Mouse (Mus musculus) midbrain, embryonic 13.5 days (tissue): ENCODE results near the gene Ccdc194. TPM values are rescaled to one million over a fixed set of nuclear protein-coding genes. Genes with fewer than 3 reads are reported as not detected.

Source experiments
- ATAC-seq: fragments of 200-750 bp; cut with Nextera tagmentation; 2 replicates; pipeline ENCODE4 v1.8.0; 2017; ENCODE audit warnings: mild to moderate bottlenecking, moderate TSS enrichment, moderate library complexity
- H3K27ac ChIP-seq: fragments of 300-500 bp; sonication (generic); 2 replicates; pipeline ENCODE4 v1.5.1; 2015; ENCODE audit warnings: inconsistent platforms, mild to moderate bottlenecking, moderate library complexity
- H3K27me3 ChIP-seq: fragments of 300-500 bp; sonication (generic); 2 replicates; pipeline ENCODE4 v1.6.1; 2015; ENCODE audit warnings: mild to moderate bottlenecking, inconsistent platforms
- H3K36me3 ChIP-seq: fragments of 300-500 bp; sonication (generic); 2 replicates; pipeline ENCODE4 v1.6.1; 2015; ENCODE audit warnings: mild to moderate bottlenecking, inconsistent platforms
- H3K4me1 ChIP-seq: fragments of 300-500 bp; sonication (generic); replicated peaks from 2 replicates; pipeline ENCODE4 v1.6.1; 2015; ENCODE audit warnings: inconsistent platforms
- H3K4me2 ChIP-seq: fragments of 300-500 bp; sonication (generic); replicated peaks from 2 replicates; pipeline ENCODE4 v1.6.1; 2015; ENCODE audit warnings: moderate library complexity, mild to moderate bottlenecking, inconsistent platforms
- H3K4me3 ChIP-seq: fragments of 300-500 bp; sonication (generic); replicated peaks from 2 replicates; pipeline ENCODE4 v1.5.1; 2015; ENCODE audit warnings: mild to moderate bottlenecking, inconsistent platforms
- H3K9ac ChIP-seq: fragments of 300-500 bp; sonication (generic); replicated peaks from 2 replicates; pipeline ENCODE4 v1.6.1; 2015; ENCODE audit warnings: mild to moderate bottlenecking, inconsistent platforms
- H3K9me3 ChIP-seq: fragments of 300-500 bp; sonication (generic); 2 replicates; pipeline ENCODE4 v1.6.1; 2016; ENCODE audit warnings: mild to moderate bottlenecking, inconsistent platforms
- WGBS: fragments of 180-500 bp; shearing (Covaris S2); methylation state at CpG from one replicate; pipeline ENCODE4 v1.1.7; 2015; 5-methylcytosine and 5-hydroxymethylcytosine counted together
- polyA plus RNA-seq: library from polyadenylated mRNA; unstranded; fragments of >200 nt; fragmentation: Nextera tagmentation; extraction: Ambion mirVana; gene quantifications from 2 replicates; pipeline ENCODE4 v1.2.1, GENCODE M21; 2015

Ccdc194 gene
- 0.11 TPM in 1 of 2 replicates, not detected in the other for polyA plus RNA-seq

DNA sequence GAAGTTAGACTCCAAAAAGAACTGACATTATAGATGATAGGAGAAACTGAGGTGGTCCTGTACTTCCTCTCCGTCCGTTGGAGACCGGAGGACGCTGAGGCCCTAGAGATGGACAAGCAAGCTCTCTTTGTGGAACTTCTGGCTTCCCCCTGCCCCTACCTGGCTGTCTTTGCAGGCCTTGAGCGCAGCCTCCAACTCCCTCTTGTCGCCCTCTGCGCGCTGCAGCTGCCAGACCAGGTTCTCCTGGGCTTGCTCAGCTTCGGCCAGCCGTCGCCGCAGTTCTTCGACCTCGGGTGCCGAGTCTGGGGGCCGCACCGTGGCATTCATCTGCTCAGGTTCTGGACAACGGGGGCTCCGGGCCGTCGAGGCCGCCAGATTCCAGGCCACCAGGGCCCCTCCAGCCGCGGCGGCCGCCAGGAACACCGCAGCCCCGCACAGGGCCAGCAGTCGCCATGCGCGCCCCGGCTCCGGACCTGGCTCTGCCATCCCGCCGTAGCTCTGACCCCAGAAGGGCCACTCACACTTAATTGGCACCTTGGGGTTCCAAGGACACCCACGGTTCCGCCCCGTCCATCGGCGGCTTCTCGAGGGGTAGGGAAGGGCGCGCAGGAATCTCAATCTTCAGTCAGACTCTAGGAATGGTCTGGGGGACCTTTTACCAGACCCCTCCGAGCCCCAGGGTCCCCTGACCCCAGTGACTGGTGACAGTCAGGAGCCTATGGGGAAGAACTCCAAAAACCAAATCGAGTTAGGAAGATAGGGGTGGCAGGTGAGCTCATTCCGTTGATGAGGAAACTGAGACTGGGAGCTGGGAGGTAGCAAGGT lies at the start of gene Ccdc194:
Gene Ccdc194 (minus strand): TSS at position 486 of the 825 bp plus-strand sequence.
- ATAC-seq: no peak
- Histone ChIP-seq H3K4me1 (peaks cover 17% of the 10 kb centered on the region; the same call in 1 of the 2 replicates), H3K36me3 (no peaks in the 10 kb centered on the region), H3K9ac (no peak within 1 kb of the TSS), H3K9me3 (no peaks in the 10 kb centered on the region), H3K27ac (no peak within 1 kb of the TSS), H3K4me3 (0 out of 2 replicates have a peak within 1 kb of the TSS, but pooled peaks have one; percentile 14), H3K4me2 (peak within 1 kb of the TSS; percentile 25), H3K27me3 (peaks cover 58% of the 10 kb centered on the region)
- WGBS: 6% methylated on average over 46 of the region's 46 CpGs

DNA sequence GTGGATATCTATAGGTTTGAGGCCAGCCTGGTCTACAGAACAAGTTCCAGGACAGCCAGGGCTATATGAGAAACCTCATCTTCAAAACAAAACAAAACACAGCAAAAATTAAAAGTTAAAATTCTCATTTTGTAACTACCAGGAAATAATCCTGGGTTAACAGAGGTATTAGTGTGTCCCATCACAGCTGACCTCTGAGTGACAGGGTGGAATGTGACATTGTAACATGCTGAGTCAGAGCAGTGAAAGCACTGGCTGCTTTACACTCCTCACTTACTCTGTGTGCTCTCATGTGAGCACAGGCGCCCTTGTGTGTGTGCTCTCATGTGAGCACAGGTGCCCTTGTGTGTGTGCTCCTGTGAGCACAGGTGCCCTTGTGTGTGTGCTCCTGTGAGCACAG lies 49.5 kb upstream of the Ccdc194 start:
- H3K4me1 ChIP-seq: peaks cover 41% of the 10 kb centered on the region
- WGBS: 67% methylated on average over 1 of the region's 1 CpGs
- H3K36me3 ChIP-seq: peaks cover 6% of the 10 kb centered on the region; the same call in 1 of the 2 replicates
- H3K9me3 ChIP-seq: no peaks in the 10 kb centered on the region
- no peaks in the 10 kb centered on the region for H3K27me3 ChIP-seq
- H3K9ac ChIP-seq: no peak overlapping the region
- no peak overlapping the region for H3K27ac ChIP-seq
- H3K4me2 ChIP-seq: no peak overlapping the region
- ATAC-seq: no peak
- H3K4me3 ChIP-seq: no peak overlapping the region

DNA sequence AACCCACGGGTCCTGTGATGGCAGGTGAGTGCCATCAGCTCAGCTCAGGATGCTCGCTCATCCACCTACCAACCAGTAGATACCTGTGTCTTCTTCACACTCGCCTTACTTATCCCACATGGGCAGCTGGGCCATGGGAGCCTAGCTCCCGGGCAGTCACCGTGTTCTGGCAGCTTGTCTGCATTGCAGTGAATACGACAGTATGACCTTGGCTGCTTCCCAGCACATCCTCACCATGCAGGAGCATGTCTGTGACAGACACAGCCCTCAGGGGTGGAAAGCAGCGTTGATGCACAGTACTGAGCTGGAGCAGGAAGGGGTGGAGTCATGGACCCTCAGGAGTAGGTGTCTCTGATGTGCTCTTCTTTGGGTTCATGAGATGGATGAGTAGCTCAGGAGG lies 48.9 kb upstream of the Ccdc194 start:
- Histone ChIP-seq H3K27me3 (no peaks in the 10 kb centered on the region), H3K4me1 (peaks cover 36% of the 10 kb centered on the region), H3K4me3 (no peak overlapping the region), H3K9me3 (no peaks in the 10 kb centered on the region), H3K9ac (0 out of 2 replicates have a peak overlapping the region, but pooled peaks have one; percentile 8), H3K4me2 (no peak overlapping the region), H3K27ac (no peak overlapping the region), H3K36me3 (peaks cover 2% of the 10 kb centered on the region; the same call in 1 of the 2 replicates)
- no peak for ATAC-seq
- 84% methylated on average over 7 of the region's 7 CpGs for WGBS

DNA sequence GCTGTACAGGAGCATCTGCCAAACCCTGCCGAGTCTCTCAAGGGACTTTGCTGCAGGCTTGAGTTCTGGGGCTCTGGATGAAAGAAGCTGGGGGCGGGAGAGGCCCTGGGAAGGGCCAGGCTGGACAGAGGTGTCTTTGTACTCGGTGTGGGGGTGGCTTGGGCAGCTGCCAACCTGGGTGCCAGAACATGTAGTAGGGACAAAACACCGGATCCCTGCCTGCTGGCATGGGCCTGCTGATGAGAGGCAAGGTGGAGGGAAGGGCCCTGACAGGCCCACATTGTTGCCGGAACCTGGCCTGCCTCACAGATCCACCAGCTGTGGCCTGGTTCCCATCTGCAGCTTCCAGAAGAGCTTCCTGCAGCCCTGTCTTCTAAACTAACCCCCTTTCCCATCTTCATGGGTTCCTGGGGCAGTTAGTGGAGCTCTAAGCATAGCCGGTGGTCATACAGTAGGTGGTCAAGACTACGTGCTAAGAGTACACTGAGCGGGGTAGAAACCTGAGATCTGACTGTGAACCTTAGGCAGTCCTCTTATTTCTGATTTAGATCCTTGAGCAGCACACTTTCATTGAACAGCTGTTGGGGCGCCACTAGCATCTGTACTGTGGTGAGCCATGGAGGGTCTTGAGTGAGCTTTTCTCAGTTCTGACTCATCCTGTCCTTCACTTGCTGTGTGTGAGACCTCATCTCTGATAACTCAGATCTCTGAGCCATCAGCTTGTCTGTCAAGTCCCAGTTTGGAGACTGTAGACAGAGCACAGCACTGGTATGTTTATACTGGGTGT lies 47.5 kb upstream of the Ccdc194 start:
- no peak for ATAC-seq
- Histone ChIP-seq H3K4me2 (peak overlapping the region; percentile 82), H3K4me3 (no peak overlapping the region), H3K9ac (peak overlapping the region; percentile 25), H3K27ac (peak overlapping the region; percentile 60), H3K9me3 (no peaks in the 10 kb centered on the region), H3K36me3 (no peaks in the 10 kb centered on the region), H3K4me1 (peaks cover 43% of the 10 kb centered on the region), H3K27me3 (peaks cover 10% of the 10 kb centered on the region; the same call in 1 of the 2 replicates)
- 76% methylated on average over 9 of the region's 9 CpGs for WGBS

DNA sequence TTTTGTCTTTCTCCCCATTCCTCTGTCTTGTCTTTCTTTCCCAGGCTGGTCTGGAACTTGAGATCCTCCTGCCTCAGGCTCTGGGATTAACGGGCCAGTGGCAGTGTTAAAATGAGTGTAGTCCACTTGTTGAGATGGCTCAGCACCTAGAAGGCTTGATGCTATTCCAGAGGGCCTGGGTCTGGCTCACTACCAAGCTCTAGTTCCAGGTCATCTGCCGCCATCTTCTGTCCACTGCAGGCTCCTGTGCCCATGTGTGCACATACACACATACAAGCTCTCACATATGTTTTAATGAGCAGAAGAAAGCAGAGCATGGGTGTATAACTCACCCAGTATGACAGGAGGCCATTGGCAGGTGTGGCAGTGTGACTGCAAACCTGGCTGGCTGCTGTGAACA lies 46.6 kb upstream of the Ccdc194 start:
- 85% methylated on average over 2 of the region's 2 CpGs for WGBS

DNA sequence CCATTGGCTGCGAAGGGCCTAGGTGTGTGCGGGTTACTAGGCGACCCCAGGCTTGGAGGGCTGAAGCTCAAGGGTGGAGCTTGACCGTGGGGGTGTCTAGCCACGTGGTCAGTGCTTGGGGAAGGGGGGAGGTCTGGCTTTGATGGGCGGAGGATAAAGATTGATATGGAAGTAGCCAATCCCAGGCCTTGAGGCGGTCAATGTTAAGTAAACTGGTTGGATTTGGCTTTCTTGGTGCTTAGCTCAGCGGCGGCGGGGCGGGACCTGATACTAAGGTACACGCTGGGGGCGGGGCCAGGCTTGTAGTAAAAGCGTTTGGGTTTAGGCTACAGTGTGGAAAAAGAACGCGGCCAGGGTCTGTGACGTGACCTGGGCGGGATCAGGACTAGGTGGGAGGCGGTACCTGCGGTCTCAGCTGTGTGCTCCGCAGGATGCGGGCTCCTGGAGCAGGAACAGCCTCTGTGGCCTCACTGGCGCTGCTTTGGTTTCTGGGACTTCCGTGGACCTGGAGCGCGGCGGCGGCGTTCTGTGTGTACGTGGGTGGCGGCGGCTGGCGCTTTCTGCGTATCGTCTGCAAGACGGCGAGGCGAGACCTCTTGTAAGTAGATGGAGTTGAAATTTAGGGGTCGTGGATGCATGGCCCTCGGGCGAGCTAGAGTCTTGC lies 44.9 kb upstream of the Ccdc194 start:
- H3K4me2 ChIP-seq: peak overlapping the region; percentile 82
- peak overlapping the region; percentile 78 for H3K9ac ChIP-seq
- ATAC-seq: peak; percentile 89
- peak overlapping the region; percentile 80 for H3K27ac ChIP-seq
- no peaks in the 10 kb centered on the region for H3K36me3 ChIP-seq
- WGBS: under 1% methylated on average over 41 of the region's 41 CpGs
- H3K27me3 ChIP-seq: peaks cover 20% of the 10 kb centered on the region
- H3K4me3 ChIP-seq: peak overlapping the region; percentile 68
- no peaks in the 10 kb centered on the region for H3K9me3 ChIP-seq
- peaks cover 43% of the 10 kb centered on the region for H3K4me1 ChIP-seq

More for the DNA sequence above, 46.6 kb upstream of the Ccdc194 start:
- no peak for ATAC-seq
- H3K27me3 ChIP-seq: peaks cover 18% of the 10 kb centered on the region
- no peak overlapping the region for H3K4me3 ChIP-seq
- H3K27ac ChIP-seq: peak overlapping the region; percentile 52; the same call in 1 of the 2 replicates
- H3K36me3 ChIP-seq: no peaks in the 10 kb centered on the region
- H3K4me2 ChIP-seq: peak overlapping the region; percentile 82; the same call in 1 of the 2 replicates
- no peak overlapping the region for H3K9ac ChIP-seq
- peaks cover 43% of the 10 kb centered on the region for H3K4me1 ChIP-seq
- H3K9me3 ChIP-seq: no peaks in the 10 kb centered on the region

DNA sequence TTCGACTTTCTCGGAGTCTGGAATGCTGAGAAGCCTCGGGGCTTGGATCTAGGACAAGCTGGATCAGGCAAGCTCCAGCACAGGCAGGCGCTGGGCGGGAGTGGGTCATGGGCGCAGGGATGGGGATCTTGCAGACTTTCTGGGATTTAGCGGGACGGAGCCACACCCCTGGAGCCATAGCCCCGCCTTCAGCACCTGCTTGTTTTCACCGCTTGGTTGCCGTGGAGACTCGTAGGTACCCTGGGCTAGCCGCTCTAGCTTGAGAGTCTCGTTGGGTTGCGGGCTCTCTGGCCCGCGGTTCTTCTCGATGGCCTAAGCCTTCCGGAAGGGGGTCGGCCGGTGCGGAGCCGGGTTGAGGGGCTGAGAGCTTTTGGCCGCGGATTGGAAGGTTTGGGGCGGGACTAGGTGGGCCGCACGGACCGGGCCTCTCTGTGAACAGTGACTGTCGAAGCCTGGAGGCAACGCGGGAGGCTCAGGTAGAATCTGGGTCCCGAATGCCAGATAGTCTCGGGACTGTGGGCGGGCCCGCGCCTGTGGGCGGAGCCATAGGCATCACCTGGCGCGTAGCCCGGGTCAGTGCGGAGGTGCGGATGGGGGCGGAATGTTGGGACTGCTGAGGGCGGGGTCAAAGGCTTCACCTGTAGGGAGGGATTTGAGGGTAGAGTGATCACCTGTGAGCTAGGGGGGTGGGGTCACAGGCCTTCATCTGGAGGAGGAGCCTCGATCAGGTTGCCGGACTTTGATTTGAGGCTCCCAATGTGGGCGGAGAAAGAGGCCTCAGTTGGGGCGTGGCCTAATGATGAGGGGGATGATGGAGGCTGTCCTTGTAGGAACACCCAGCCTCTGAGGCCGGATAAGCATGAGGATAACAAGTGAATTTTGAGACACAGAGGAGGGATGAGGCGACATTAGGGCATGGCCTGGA lies 44.1 kb upstream of the Ccdc194 start:
- peak overlapping the region; percentile 78 for H3K9ac ChIP-seq
- peaks cover 20% of the 10 kb centered on the region for H3K27me3 ChIP-seq
- no peaks in the 10 kb centered on the region for H3K9me3 ChIP-seq
- H3K27ac ChIP-seq: peak overlapping the region; percentile 80
- H3K4me1 ChIP-seq: peaks cover 43% of the 10 kb centered on the region
- ATAC-seq: peak; percentile 87
- H3K4me3 ChIP-seq: peak overlapping the region; percentile 68
- H3K4me2 ChIP-seq: peak overlapping the region; percentile 82
- under 1% methylated on average over 51 of the region's 51 CpGs for WGBS
- H3K36me3 ChIP-seq: no peaks in the 10 kb centered on the region

DNA sequence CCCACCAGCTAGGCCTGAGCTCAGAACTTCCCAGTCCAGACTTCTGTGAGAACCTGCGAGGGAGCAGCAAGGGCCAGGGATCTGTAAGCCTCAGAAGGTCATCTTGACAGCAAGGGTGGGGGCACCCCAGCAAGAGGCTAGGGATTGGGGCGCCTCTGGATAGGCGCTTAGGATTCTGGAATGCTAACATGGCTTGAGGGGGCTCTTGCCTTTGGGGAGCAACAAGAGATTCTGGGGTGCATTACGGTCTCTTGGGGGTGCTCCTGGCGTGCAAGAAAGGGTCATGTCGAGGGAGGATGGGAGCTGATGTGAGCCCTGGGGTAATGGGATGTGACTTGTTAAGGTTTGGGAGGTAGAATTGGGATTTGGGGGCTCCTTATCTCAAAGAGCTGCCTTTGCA lies 43.4 kb upstream of the Ccdc194 start:
- H3K27ac ChIP-seq: peak overlapping the region; percentile 80
- peak; percentile 0; the same call in 1 of the 2 replicates for ATAC-seq
- no peaks in the 10 kb centered on the region for H3K36me3 ChIP-seq
- H3K4me3 ChIP-seq: peak overlapping the region; percentile 68
- peaks cover 22% of the 10 kb centered on the region for H3K27me3 ChIP-seq
- 13% methylated on average over 6 of the region's 6 CpGs for WGBS
- H3K4me1 ChIP-seq: peaks cover 40% of the 10 kb centered on the region
- peak overlapping the region; percentile 78 for H3K9ac ChIP-seq
- peak overlapping the region; percentile 82 for H3K4me2 ChIP-seq
- H3K9me3 ChIP-seq: peaks cover 3% of the 10 kb centered on the region; the same call in 1 of the 2 replicates

DNA sequence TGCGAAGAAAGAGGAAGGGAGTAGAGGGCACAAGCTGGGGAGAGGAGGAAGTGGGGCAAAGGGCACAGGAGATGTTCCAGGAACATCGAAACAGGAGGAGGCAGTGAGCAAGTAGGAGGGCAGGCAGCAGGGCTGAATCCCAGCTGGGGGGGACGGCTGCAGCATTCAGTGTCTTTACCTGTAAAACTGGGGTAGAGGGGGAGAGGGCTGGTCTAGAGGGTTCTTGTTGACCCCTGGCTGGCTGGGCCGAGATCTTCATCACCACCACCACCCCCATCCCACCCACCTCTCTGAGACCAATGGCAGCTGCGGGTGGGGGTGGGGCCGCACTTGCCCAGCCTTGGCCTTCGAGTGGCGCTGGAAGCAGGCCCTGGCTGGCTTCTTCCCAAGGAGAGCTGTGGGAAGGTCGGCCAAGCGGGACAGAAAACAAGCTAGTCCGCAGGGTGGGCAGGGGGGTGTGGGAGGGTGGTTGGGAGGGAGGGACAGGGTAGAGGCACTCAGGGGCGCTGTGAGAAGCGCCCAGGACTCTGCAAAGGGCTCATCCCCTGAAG lies 43.0 kb upstream of the Ccdc194 start, which contains the start of gene Slc27a1:
Gene Slc27a1 (plus strand): TSS at position 496 of the 551 bp plus-strand sequence.
- WGBS: 11% methylated on average over 13 of the region's 13 CpGs
- Histone ChIP-seq H3K36me3 (no peaks in the 10 kb centered on the region), H3K4me3 (peak within 1 kb of the TSS; percentile 68), H3K4me1 (peaks cover 40% of the 10 kb centered on the region), H3K4me2 (peak within 1 kb of the TSS; percentile 82), H3K9ac (peak within 1 kb of the TSS; percentile 78), H3K27ac (peak within 1 kb of the TSS; percentile 80), H3K9me3 (peaks cover 4% of the 10 kb centered on the region; the same call in 1 of the 2 replicates), H3K27me3 (peaks cover 25% of the 10 kb centered on the region)
- ATAC-seq: peak; percentile 3; the same call in 1 of the 2 replicates

DNA sequence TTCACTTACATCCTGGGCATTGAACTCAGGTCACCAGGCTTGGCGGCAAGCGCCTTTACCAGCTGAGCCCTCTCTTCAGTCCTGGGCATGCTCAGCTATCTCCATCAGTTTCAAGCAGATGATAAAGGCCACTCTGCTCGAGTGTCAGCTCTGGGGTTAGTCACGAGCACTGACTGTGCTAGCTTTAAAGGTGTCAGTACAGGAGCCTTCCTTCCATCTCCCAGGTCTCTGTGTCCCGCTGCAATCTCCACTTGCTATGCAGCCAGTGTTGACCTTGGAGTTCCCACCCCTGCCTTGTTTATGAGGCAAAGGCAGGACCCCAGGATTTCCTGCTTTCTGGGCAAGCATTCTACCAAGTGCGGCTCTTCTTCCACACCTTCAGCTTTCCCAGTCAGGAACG lies 42.1 kb upstream of the Ccdc194 start:
- Histone ChIP-seq H3K4me2 (no peak overlapping the region), H3K27me3 (peaks cover 34% of the 10 kb centered on the region), H3K4me1 (peaks cover 36% of the 10 kb centered on the region), H3K4me3 (no peak overlapping the region), H3K27ac (no peak overlapping the region), H3K9ac (no peak overlapping the region), H3K9me3 (peaks cover 4% of the 10 kb centered on the region; the same call in 1 of the 2 replicates), H3K36me3 (no peaks in the 10 kb centered on the region)
- WGBS: 79% methylated on average over 7 of the region's 7 CpGs
- no peak for ATAC-seq
